Mouse (Mus musculus) heart, adult 10 weeks (tissue): ENCODE data around the gene Olfr531. TPM values are rescaled to one million over a fixed set of nuclear protein-coding genes. Genes with fewer than 3 reads are reported as not detected.

Experiments used
- polyA plus RNA-seq: library from polyadenylated mRNA; stranded (reverse); fragments of 350-450 nt; fragmentation: Illumina TruSeq; extraction: RNeasy Lipid Tissue Mini Kit (QIAGEN cat#74804); gene quantifications from one replicate; pipeline ENCODE4 v1.2.3, GENCODE M21; 2014; ENCODE audit warnings: low read depth, low replicate concordance

Olfr531 gene
- not detected for polyA plus RNA-seq

DNA sequence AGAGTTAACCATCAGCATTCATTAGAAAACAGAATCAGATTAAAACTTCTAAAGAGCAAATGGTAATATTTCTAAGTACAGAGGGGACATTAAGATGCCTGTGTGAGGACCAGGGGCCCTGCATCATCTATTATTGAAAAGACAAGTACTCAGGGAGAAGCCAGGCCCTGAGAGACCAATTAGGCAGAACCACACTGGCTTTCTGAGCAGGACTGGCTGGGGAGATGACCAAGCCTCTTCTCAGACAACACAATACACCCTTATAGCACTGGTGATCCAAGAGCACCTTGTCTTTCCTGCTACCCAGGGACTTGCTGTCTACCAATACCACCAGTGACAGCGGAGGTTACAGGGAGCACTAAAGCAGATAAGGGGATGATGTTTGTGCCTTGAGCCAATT, at the start of gene Olfr531:
Gene Olfr531 (minus strand): TSS at position 101 of the 400 bp plus-strand sequence.

GRCm38 (mm10) chr7:140421539-140421938, 18.8 kb upstream of the Olfr531 start, which contains the start of gene Olfr532:
TSS of gene Olfr532 (minus strand) at chr7:140421639.

DNA sequence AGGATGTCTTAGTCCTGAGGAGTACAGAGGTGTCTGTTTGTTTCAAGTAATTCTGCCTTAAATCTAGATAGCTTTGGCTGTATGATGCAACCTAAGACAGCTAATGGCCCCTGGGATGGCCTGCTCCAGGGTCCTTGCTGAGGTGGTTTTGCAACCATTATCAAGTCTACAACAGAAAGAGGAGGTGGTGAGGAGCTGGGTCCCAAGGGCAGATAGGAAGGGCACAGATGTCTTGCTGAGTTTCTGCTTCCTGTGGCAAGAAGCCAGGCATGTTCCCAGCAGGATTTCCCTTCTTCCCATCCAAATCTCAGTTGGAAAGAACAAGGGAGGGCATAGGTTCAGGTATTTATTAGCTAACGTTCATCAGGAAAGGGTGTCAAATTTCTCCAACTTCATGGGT, 26.5 kb downstream of the Olfr531 start, which contains the start of gene Olfr530:
Gene Olfr530 (minus strand): TSS at position 101 of the 400 bp plus-strand sequence.

DNA sequence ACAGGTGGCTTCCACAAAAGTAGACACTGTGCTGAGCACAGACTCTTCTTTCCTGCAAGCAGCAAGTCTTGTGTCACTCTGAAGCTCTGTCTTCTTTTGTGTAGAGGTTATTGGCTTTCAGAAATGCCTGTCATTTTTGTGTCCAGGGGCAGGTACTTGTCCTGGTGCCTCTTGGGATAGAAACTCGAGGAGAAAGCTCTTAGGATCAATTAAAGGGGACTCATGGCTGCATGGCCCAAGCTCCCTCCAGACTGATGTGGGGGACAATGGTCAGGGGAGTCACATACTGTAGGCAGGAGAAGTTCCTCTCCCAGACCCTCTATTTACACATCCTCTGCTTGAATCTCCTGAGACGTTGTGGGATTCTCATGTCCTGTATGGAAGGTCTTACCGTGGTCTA, 41.1 kb downstream of the Olfr531 start, which contains the start of gene Olfr60:
Gene Olfr60 (minus strand): TSS at position 101 of the 400 bp plus-strand sequence.

Other genes with a start within 250 kb of the Olfr531 start
- gene Sprn, start 248.0 kb downstream of the Olfr531 start, polyA plus RNA-seq, result 0.63 TPM
- not detected for gene Olfr522, start 238.2 kb downstream of the Olfr531 start, polyA plus RNA-seq
- not detected for gene Olfr523, start 229.7 kb downstream of the Olfr531 start, polyA plus RNA-seq
- gene Olfr524, start 197.0 kb downstream of the Olfr531 start, polyA plus RNA-seq, result not detected
- 0.13 TPM for gene Cd163l1, start 184.7 kb downstream of the Olfr531 start, polyA plus RNA-seq
- not detected for gene 5830411N06Rik, start 155.6 kb downstream of the Olfr531 start, polyA plus RNA-seq
- not detected for gene Olfr525, start 82.1 kb downstream of the Olfr531 start, polyA plus RNA-seq
- gene Olfr527, start 68.9 kb downstream of the Olfr531 start, polyA plus RNA-seq, result not detected
- gene Olfr60, start 41.2 kb downstream of the Olfr531 start, polyA plus RNA-seq, result not detected
- gene Olfr530, start 26.6 kb downstream of the Olfr531 start, polyA plus RNA-seq, result not detected
- not detected for gene Olfr532, start 18.7 kb upstream of the Olfr531 start, polyA plus RNA-seq
- not detected for gene Olfr533, start 60.5 kb upstream of the Olfr531 start, polyA plus RNA-seq
- gene Olfr535, start 81.3 kb upstream of the Olfr531 start, polyA plus RNA-seq, result not detected
- gene Olfr536, start 104.5 kb upstream of the Olfr531 start, polyA plus RNA-seq, result not detected
- not detected for gene Olfr538, start 165.0 kb upstream of the Olfr531 start, polyA plus RNA-seq
- not detected for gene Olfr46, start 198.4 kb upstream of the Olfr531 start, polyA plus RNA-seq
- not detected for gene Olfr61, start 226.1 kb upstream of the Olfr531 start, polyA plus RNA-seq
- not detected for gene Olfr53, start 243.5 kb upstream of the Olfr531 start, polyA plus RNA-seq